Mouse (Mus musculus) forebrain, embryonic 16.5 days (tissue): ENCODE results near the gene Traf3ip2. TPM values are rescaled to one million over a fixed set of nuclear protein-coding genes. Genes with fewer than 3 reads are reported as not detected.

Experiments
- ATAC-seq: fragments of 200-750 bp; cut with Nextera tagmentation; 2 replicates; pipeline ENCODE4 v1.8.0; 2017; ENCODE audit warnings: mild to moderate bottlenecking, moderate library complexity
- H3K27ac ChIP-seq: fragments of 300-500 bp; sonication (generic); 2 replicates; pipeline ENCODE4 v1.5.1; 2014; ENCODE audit warnings: low read length, control low read depth
- H3K27me3 ChIP-seq: fragments of 300-500 bp; sonication (generic); replicated peaks from 2 replicates; pipeline ENCODE4 v1.6.1; 2014; ENCODE audit warnings: low read length; ENCODE audit not compliant: control insufficient read depth, insufficient read depth
- H3K36me3 ChIP-seq: fragments of 300-500 bp; sonication (generic); 2 replicates; pipeline ENCODE4 v1.6.1; 2014; ENCODE audit not compliant: control insufficient read depth, insufficient read depth
- H3K4me1 ChIP-seq: fragments of 300-500 bp; sonication (generic); replicated peaks from 2 replicates; pipeline ENCODE4 v1.6.1; 2014; ENCODE audit warnings: low read length; ENCODE audit not compliant: control insufficient read depth, insufficient read depth
- H3K4me2 ChIP-seq: fragments of 300-500 bp; sonication (generic); 2 replicates; pipeline ENCODE4 v1.6.1; 2014; ENCODE audit warnings: mild to moderate bottlenecking, low read length, control low read depth
- H3K4me3 ChIP-seq: fragments of 300-500 bp; sonication (generic); replicated peaks from 2 replicates; pipeline ENCODE4 v1.5.1; 2014; ENCODE audit warnings: mild to moderate bottlenecking, low read length, control low read depth
- H3K9ac ChIP-seq: fragments of 300-500 bp; sonication (generic); replicated peaks from 2 replicates; pipeline ENCODE4 v1.6.1; 2014; ENCODE audit warnings: low read depth, low read length, control low read depth
- H3K9me3 ChIP-seq: fragments of 300-500 bp; sonication (generic); 2 replicates; pipeline ENCODE4 v1.6.1; 2016; ENCODE audit warnings: low read length; ENCODE audit not compliant: control insufficient read depth
- WGBS: fragments of 180-500 bp; shearing (Covaris S2); extraction: QIAGEN DNeasy Blood & Tissue Kit; methylation state at CpG from one replicate; pipeline ENCODE4 v1.1.7; 2014; 5-methylcytosine and 5-hydroxymethylcytosine counted together
- polyA plus RNA-seq: library from polyadenylated mRNA; unstranded; fragments of >200 nt; fragmentation: Nextera tagmentation; extraction: Ambion mirVana; gene quantifications from 2 replicates; pipeline ENCODE4 v1.2.1, GENCODE M21; 2015

Traf3ip2 gene
- polyA plus RNA-seq, 1 experiment from 2014 or later: 6.9 TPM

DNA sequence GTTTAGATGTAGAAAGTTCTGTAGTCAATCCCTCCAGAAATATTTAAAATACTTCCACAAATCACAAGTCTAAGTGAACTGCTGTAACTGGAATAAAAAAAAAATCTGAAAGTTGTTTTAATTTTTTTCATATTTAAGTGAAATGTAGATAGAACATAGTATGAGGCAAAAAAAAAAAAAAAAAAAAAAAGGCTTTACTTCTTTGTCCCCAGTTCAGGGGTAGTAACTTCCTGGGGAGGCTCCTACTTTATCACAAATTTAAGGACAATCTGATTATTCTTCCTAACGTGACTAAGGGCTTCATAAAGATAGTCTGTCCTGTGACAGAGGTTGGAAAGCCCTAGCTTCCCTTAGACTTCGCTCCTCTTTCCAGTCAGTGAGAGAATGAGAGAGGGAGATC is 79.4 kb downstream of the Traf3ip2 start:
- ATAC-seq: no peak
- H3K27me3 ChIP-seq: no peaks in the 10 kb centered on the region
- no peak overlapping the region for H3K4me2 ChIP-seq
- H3K27ac ChIP-seq: no peak overlapping the region
- no peaks in the 10 kb centered on the region for H3K9me3 ChIP-seq
- no peak overlapping the region for H3K9ac ChIP-seq
- no peaks in the 10 kb centered on the region for H3K4me1 ChIP-seq
- no peak overlapping the region for H3K4me3 ChIP-seq
- 83% methylated on average over 2 of the region's 2 CpGs for WGBS
- H3K36me3 ChIP-seq: no peaks in the 10 kb centered on the region

Other genes with a start within 250 kb of the Traf3ip2 start
- gene Fyn, start 244.1 kb upstream of the Traf3ip2 start, polyA plus RNA-seq: 74.4 and 75.7 TPM in 2 replicates
- 23.7 and 28.8 TPM in 2 replicates for gene Rev3l, start 119.2 kb downstream of the Traf3ip2 start, polyA plus RNA-seq